Mouse (Mus musculus) left cerebral cortex, postnatal 4 days (tissue): ENCODE data around the gene Dhx40. TPM values are rescaled to one million over a fixed set of nuclear protein-coding genes. Genes with fewer than 3 reads are reported as not detected.
A peak's percentile ranks its signal among the peaks of the same experiment; 100 is the strongest.

ENCODE experiments used
- DNase-seq: peaks from one replicate; pipeline ENCODE4 v3.0.0-alpha.2; 2022
- intact Hi-C: fragments of 180-260 bp; cut with DNase I; formaldehyde crosslinking; loops from one replicate; pipeline ENCODE4 v1.15.1; 2025
- total RNA-seq, 2 experiments: library from RNA; stranded (reverse); gene quantifications; 2 replicates each; pipeline ENCODE4 v1.2.3; 2021

The Dhx40 gene
- 10 to 100 TPM; 20.5 to 20.8 TPM for total RNA-seq

GRCm38 (mm10) chr11:86807505-86807989 is at the start of gene Dhx40:
Dhx40 (minus strand) TSS chr11:86807746.
- intact Hi-C loops, result loop anchor here (10.0 kb wide), 1 partner anchor 187 kb away; the partner anchor contains the start of gene Ypel2
- DNase-seq, result peak; percentile 93

- intact Hi-C loops, result no loop called here
- peak; percentile 30 for DNase-seq
These were observed 48.3 kb upstream of the Dhx40 start for GRCm38 (mm10) chr11:86855639-86856425.

- DNase-seq, result no peak
- intact Hi-C loops, result no loop called here
These were observed 45.5 kb upstream of the Dhx40 start for GRCm38 (mm10) chr11:86853081-86853480.

GRCm38 (mm10) chr11:86852534-86853054 is 45.0 kb upstream of the Dhx40 start:
- DNase-seq, result peak; percentile 18
- intact Hi-C loops, result no loop called here

- intact Hi-C loops, result no loop called here
- no peak for DNase-seq
These were observed 44.4 kb upstream of the Dhx40 start for GRCm38 (mm10) chr11:86851714-86852533.

- intact Hi-C loops, result no loop called here
- DNase-seq, result peak; percentile 56
These were observed 43.7 kb upstream of the Dhx40 start for GRCm38 (mm10) chr11:86851234-86851671.

- intact Hi-C loops, result no loop called here
- DNase-seq, result no peak
These were observed 36.3 kb upstream of the Dhx40 start for GRCm38 (mm10) chr11:86843831-86844230.

GRCm38 (mm10) chr11:86841261-86841660 is 33.7 kb upstream of the Dhx40 start:
- intact Hi-C loops, result no loop called here
- DNase-seq, result no peak

- intact Hi-C loops, result no loop called here
- peak; percentile 59 for DNase-seq
These were observed 33.1 kb upstream of the Dhx40 start for GRCm38 (mm10) chr11:86840511-86841154.

GRCm38 (mm10) chr11:86839716-86840447 is 32.3 kb upstream of the Dhx40 start:
- no peak for DNase-seq
- intact Hi-C loops, result no loop called here

- intact Hi-C loops, result no loop called here
- DNase-seq, result no peak
These were observed 31.2 kb upstream of the Dhx40 start for GRCm38 (mm10) chr11:86838792-86839191.

GRCm38 (mm10) chr11:86836366-86836765 is 28.8 kb upstream of the Dhx40 start:
- intact Hi-C loops, result no loop called here
- peak; percentile 57 for DNase-seq

- DNase-seq, result no peak
- intact Hi-C loops, result no loop called here
These were observed 27.2 kb upstream of the Dhx40 start for GRCm38 (mm10) chr11:86834628-86835338.

GRCm38 (mm10) chr11:86834050-86834449 is 26.5 kb upstream of the Dhx40 start:
- DNase-seq, result peak; percentile 4
- intact Hi-C loops, result no loop called here

GRCm38 (mm10) chr11:86833153-86833552 is 25.6 kb upstream of the Dhx40 start:
- DNase-seq, result no peak
- intact Hi-C loops, result no loop called here

GRCm38 (mm10) chr11:86828396-86828795 is 20.9 kb upstream of the Dhx40 start:
- intact Hi-C loops, result no loop called here
- DNase-seq, result no peak

GRCm38 (mm10) chr11:86827476-86828245 is 20.1 kb upstream of the Dhx40 start:
- intact Hi-C loops, result no loop called here
- DNase-seq, result no peak

- DNase-seq, result no peak
- intact Hi-C loops, result no loop called here
These were observed 16.9 kb upstream of the Dhx40 start for GRCm38 (mm10) chr11:86824433-86824832.

- intact Hi-C loops, result no loop called here
- DNase-seq, result no peak
These were observed 15.0 kb upstream of the Dhx40 start for GRCm38 (mm10) chr11:86822531-86822930.
